In the genomic region with DNA sequence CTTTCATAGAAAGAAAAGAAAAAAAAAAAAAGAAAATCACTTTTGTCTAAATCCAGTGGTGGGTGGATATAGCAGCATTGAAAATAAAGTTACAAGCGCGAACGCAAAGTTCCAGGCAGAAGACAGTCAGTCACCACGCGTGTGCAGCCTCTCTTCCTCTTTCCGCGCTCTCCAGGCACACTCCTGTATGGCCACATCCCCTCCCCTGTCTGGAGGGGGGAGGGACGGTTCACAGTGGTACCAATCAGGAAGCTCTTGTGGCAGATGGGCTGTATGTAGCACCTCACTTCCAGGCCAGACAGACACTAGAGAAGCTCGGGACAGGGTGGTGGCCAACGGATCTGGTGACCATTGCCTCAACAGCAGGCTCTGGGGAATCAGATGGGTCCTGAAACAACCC, we compare ENCODE assay signal across 19 mouse cellular contexts. TPM values are rescaled to one million over a fixed set of nuclear protein-coding genes. Genes with fewer than 3 reads are reported as not detected.
"Had no signal": no experiment of that assay in that cellular context is flagged by ENCODE, and none has a peak within 500 bp of the region (broad histone marks: within the 10 kb centered on the region; RNA-seq: fewer than 3 reads in every experiment).

No protein-coding gene starts in this region.

- H3K36me3 ChIP-seq: limb, embryonic 12.5 days; liver, embryonic 13.5 days; lung, embryonic 15.5 days; neural tube, embryonic 12.5 days; stomach, embryonic 15.5 days had no signal

- H3K9me3 ChIP-seq: limb, embryonic 12.5 days; liver, embryonic 13.5 days; lung, embryonic 15.5 days; midbrain, embryonic 10.5 days; neural tube, embryonic 12.5 days; stomach, embryonic 15.5 days had no signal

- H3K4me1 ChIP-seq: liver, embryonic 13.5 days; lung, embryonic 15.5 days; midbrain, embryonic 10.5 days; neural tube, embryonic 12.5 days; stomach, embryonic 15.5 days had no signal

- H3K27ac ChIP-seq: left cerebral cortex, adult 2 months; limb, embryonic 12.5 days; liver, embryonic 13.5 days; lung, embryonic 15.5 days; midbrain, embryonic 10.5 days; neural tube, embryonic 12.5 days; stomach, embryonic 15.5 days had no signal

- ATAC-seq: liver, postnatal 0 days had no signal

- DNase-seq: kidney, adult 2 months; kidney, postnatal 25 days; liver; liver, embryonic 13.5 days; liver, postnatal 0 days; midbrain, embryonic 14.5 days; retina, postnatal 1 day; right cerebral cortex, postnatal 4 days; spleen, adult 18-20 months; thymus, postnatal 4 days had no signal

- H3K4me2 ChIP-seq: limb, embryonic 12.5 days; liver, embryonic 13.5 days; lung, embryonic 15.5 days; neural tube, embryonic 12.5 days; stomach, embryonic 15.5 days had no signal

- H3K9ac ChIP-seq: limb, embryonic 12.5 days; liver, embryonic 13.5 days; liver, postnatal 0 days; lung, embryonic 15.5 days; neural tube, embryonic 12.5 days; stomach, embryonic 15.5 days had no signal

- H3K4me3 ChIP-seq: left cerebral cortex, adult 2 months; limb, embryonic 12.5 days; liver, embryonic 13.5 days; lung, embryonic 15.5 days; midbrain, embryonic 10.5 days; neural tube, embryonic 12.5 days; stomach, embryonic 15.5 days had no signal

RNA-seq across cellular contexts. Expression of a gene that starts 42.5 kb away (rescaled TPM):
- total RNA-seq: left cerebral cortex, adult 2 months; left cerebral cortex, postnatal 25 days; monocyte, adult 5-6 weeks had no signal
- polyA plus RNA-seq: kidney, adult 2 months; kidney, embryonic 16.5 days; liver, embryonic 13.5 days; liver, postnatal 0 days had no signal
